Mouse (Mus musculus): ENCODE data around the gene Cntnap2. TPM values are rescaled to one million over a fixed set of nuclear protein-coding genes. Genes with fewer than 3 reads are reported as not detected.

Cntnap2 gene
- polyA plus RNA-seq, 1 experiment from 2014 or later: not detected

DNA sequence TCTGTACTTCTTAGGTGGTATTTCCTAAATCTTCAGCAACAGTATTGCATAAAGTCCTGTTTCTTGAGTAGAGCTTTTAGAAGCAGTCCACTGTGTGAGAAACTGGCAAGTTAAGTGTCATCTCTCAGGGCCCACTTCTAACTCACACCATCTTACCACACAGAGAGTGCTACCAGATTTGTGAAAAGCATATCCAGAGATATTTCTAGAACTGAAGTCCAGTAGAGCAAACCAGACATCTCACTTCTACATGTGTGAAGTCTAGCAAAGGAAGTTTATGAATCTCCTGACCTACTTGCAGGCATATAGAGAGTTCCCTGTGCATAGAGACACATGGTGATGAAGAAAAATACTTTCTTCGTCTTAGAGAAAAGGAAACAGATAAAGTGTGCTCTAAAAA lies 500.6 kb downstream of the Cntnap2 start:
- no peak overlapping the region for H3K9ac ChIP-seq (replicated peaks)
- H3K4me3 ChIP-seq (ENCODE audit: low read depth, low read length): no peak overlapping the region
- WGBS (ENCODE audit: insufficient replicate concordance): 64% methylated on average over 1 of the region's 1 CpGs
- H3K27ac ChIP-seq (ENCODE audit: low read depth): no peak overlapping the region
- ATAC-seq (no peak), DNase-seq (no peak)
- H3K9me3 ChIP-seq (ENCODE audit: low read length): no peaks in the 10 kb centered on the region
- H3K27me3 ChIP-seq (ENCODE audit: insufficient read depth, low read length): no peaks in the 10 kb centered on the region
- no peak for TF ChIP-seq EP300 (IDR thresholded peaks at IDR 0.05; ENCODE audit: low read depth)
- TF ChIP-seq CTCF (IDR thresholded peaks at IDR 0.05; ENCODE audit: low read depth): no peak
- H3K4me1 ChIP-seq (ENCODE audit: insufficient read depth): no peaks in the 10 kb centered on the region
- no peaks in the 10 kb centered on the region for H3K36me3 ChIP-seq (replicated peaks; ENCODE audit: insufficient read depth, low read length)
- H3K4me2 ChIP-seq (ENCODE audit: low read depth, low read length): no peak overlapping the region

DNA sequence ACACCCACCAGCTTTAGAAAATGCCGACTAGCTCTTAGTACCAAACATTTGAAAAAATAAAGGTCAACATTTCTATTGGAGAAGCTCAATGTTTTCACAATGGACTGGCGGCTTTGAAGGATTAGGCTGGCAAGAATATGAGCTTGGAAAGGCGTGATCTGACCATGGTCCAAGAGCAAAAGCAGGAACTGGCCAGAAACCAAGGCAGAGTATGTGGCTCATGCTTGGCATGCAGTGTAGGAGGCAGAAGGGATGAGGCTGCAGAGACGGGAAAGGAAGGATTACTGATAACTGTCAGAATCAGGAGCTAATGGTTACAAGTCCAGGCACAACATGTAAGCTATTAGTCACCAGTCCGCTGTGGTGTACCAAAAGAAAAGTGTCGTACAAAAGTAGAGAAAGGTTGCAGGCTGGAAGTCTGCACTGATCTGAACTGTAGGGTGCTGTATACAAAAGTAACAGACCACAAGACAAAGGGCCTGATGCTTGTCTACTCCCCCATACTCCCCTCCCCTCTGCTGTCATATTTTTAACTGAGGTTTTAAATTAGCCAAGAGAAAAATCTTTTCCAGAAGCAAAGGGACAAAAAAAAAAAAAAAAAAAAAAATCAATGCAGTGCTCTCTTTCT lies 525.4 kb downstream of the Cntnap2 start:
- H3K4me1 ChIP-seq (ENCODE audit: insufficient read depth): no peaks in the 10 kb centered on the region
- no peak for DNase-seq
- 73% methylated on average over 6 of the region's 6 CpGs for WGBS (ENCODE audit: insufficient replicate concordance)
- ATAC-seq: no peak
- H3K27ac ChIP-seq (ENCODE audit: low read depth): no peak overlapping the region
- no peaks in the 10 kb centered on the region for H3K9me3 ChIP-seq (ENCODE audit: low read length)
- TF ChIP-seq CTCF (IDR thresholded peaks at IDR 0.05; ENCODE audit: low read depth) (no peak), EP300 (IDR thresholded peaks at IDR 0.05; ENCODE audit: low read depth) (no peak)
- H3K9ac ChIP-seq (replicated peaks): no peak overlapping the region
- no peaks in the 10 kb centered on the region for H3K27me3 ChIP-seq (ENCODE audit: insufficient read depth, low read length)
- H3K4me2 ChIP-seq (ENCODE audit: low read depth, low read length): no peak overlapping the region
- H3K36me3 ChIP-seq (replicated peaks; ENCODE audit: insufficient read depth, low read length): no peaks in the 10 kb centered on the region
- no peak overlapping the region for H3K4me3 ChIP-seq (ENCODE audit: low read depth, low read length)

DNA sequence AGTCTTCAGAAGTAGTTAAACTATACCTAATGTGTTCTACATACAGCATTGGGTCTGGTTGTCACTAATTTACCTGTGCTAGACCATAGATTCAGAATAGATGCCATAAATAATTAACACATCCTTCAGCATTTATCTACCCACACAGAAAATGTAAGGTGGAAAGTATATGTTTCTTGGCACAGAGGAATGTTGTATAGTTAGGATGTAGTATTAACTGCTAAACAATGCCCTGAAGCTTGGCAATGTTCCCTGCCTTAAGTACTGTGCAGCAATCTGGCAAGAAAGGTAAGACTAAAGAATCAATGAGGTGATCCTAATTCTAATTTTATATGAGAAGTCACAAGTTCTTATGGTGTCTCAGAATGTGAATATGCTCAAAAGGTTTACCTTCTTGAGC lies 529.9 kb downstream of the Cntnap2 start:
- Histone ChIP-seq H3K36me3 (replicated peaks; ENCODE audit: insufficient read depth, low read length) (no peaks in the 10 kb centered on the region), H3K27ac (ENCODE audit: low read depth) (no peak overlapping the region), H3K4me2 (ENCODE audit: low read depth, low read length) (no peak overlapping the region), H3K9me3 (ENCODE audit: low read length) (no peaks in the 10 kb centered on the region), H3K4me3 (ENCODE audit: low read depth, low read length) (no peak overlapping the region), H3K9ac (replicated peaks) (no peak overlapping the region), H3K27me3 (ENCODE audit: insufficient read depth, low read length) (no peaks in the 10 kb centered on the region), H3K4me1 (ENCODE audit: insufficient read depth) (no peaks in the 10 kb centered on the region)
- no peak for ATAC-seq
- no peak for TF ChIP-seq EP300 (IDR thresholded peaks at IDR 0.05; ENCODE audit: low read depth)
- no peak for TF ChIP-seq CTCF (IDR thresholded peaks at IDR 0.05; ENCODE audit: low read depth)
- no peak for DNase-seq

DNA sequence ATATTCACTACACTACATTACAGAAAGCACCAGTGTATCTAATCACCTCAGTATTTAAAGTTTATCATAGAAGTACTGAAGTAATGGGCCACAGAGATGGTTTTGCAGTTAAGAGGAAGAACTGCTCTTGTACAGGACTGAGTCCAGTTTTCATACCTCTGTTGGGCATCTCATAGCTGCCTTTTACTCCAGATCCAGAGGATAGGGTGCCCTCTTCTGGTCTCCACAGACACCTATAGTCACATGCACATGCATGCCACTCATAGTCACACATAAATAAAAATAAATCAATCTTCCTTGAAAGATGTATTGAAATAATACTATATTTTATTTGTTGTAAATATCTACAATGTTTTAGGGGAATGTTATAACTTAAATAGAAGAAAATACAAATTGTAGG lies 587.9 kb downstream of the Cntnap2 start:
- H3K4me2 ChIP-seq (ENCODE audit: low read depth, low read length): no peak overlapping the region
- H3K9me3 ChIP-seq (ENCODE audit: low read length): no peaks in the 10 kb centered on the region
- H3K9ac ChIP-seq (replicated peaks): no peak overlapping the region
- H3K27me3 ChIP-seq (ENCODE audit: insufficient read depth, low read length): no peaks in the 10 kb centered on the region
- H3K4me1 ChIP-seq (ENCODE audit: insufficient read depth): no peaks in the 10 kb centered on the region
- H3K36me3 ChIP-seq (replicated peaks; ENCODE audit: insufficient read depth, low read length): no peaks in the 10 kb centered on the region
- ATAC-seq (no peak), DNase-seq (no peak)
- TF ChIP-seq CTCF (IDR thresholded peaks at IDR 0.05; ENCODE audit: low read depth): no peak
- TF ChIP-seq EP300 (IDR thresholded peaks at IDR 0.05; ENCODE audit: low read depth): no peak
- no peak overlapping the region for H3K4me3 ChIP-seq (ENCODE audit: low read depth, low read length)
- no peak overlapping the region for H3K27ac ChIP-seq (ENCODE audit: low read depth)

DNA sequence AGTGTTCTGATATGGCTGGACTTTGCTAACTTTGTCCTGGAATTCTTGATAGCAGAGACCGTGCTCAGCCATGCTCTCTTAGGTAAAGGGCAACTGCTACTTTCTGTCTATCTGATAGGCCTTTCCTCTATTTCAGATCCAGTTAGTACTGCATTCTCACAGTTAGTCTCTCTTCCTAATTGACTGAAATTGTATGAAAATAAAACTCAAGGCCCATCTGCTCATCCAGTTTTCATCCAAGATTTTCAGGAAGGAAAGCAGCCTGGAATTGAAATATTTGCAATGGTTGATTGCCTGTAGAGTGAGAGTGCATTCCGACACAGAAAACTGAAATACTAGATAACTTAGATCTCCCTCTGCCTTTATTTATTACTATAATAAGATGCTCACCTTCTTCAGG lies 589.3 kb downstream of the Cntnap2 start:
- Histone ChIP-seq H3K27me3 (ENCODE audit: insufficient read depth, low read length) (no peaks in the 10 kb centered on the region), H3K27ac (ENCODE audit: low read depth) (no peak overlapping the region), H3K4me2 (ENCODE audit: low read depth, low read length) (no peak overlapping the region), H3K9me3 (ENCODE audit: low read length) (no peaks in the 10 kb centered on the region), H3K4me1 (ENCODE audit: insufficient read depth) (no peaks in the 10 kb centered on the region), H3K9ac (replicated peaks) (no peak overlapping the region), H3K4me3 (ENCODE audit: low read depth, low read length) (no peak overlapping the region), H3K36me3 (replicated peaks; ENCODE audit: insufficient read depth, low read length) (no peaks in the 10 kb centered on the region)
- WGBS (ENCODE audit: insufficient replicate concordance): 72% methylated on average over 2 of the region's 2 CpGs
- ATAC-seq (no peak), DNase-seq (no peak)
- TF ChIP-seq EP300 (IDR thresholded peaks at IDR 0.05; ENCODE audit: low read depth) (no peak), CTCF (IDR thresholded peaks at IDR 0.05; ENCODE audit: low read depth) (no peak)

DNA sequence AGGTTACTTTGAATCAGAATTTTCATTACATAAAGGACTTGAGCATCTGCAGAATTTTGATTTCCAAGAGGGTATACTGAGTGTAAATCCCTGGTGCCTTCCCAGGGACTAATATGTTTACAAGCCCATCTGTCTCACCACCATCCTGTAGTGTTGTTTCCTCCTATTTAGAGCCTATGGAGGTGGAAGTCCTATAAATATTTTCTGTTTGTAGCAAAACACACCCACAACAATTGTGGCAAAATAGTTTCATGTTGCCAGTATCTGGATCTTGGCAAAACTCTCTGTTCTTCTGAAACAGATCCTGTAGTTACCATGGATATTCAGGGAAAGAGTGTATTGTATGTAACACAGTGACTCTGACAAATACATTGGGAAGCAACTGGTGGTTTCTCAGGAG lies 641.1 kb downstream of the Cntnap2 start:
- no peaks in the 10 kb centered on the region for H3K9me3 ChIP-seq (ENCODE audit: low read length)
- ATAC-seq: no peak
- no peaks in the 10 kb centered on the region for H3K4me1 ChIP-seq (ENCODE audit: insufficient read depth)
- H3K27ac ChIP-seq (ENCODE audit: low read depth): no peak overlapping the region
- DNase-seq: no peak
- no peaks in the 10 kb centered on the region for H3K36me3 ChIP-seq (replicated peaks; ENCODE audit: insufficient read depth, low read length)
- H3K4me2 ChIP-seq (ENCODE audit: low read depth, low read length): no peak overlapping the region
- H3K4me3 ChIP-seq (ENCODE audit: low read depth, low read length): no peak overlapping the region
- no peaks in the 10 kb centered on the region for H3K27me3 ChIP-seq (ENCODE audit: insufficient read depth, low read length)
- TF ChIP-seq EP300 (IDR thresholded peaks at IDR 0.05; ENCODE audit: low read depth): no peak
- no peak for TF ChIP-seq CTCF (IDR thresholded peaks at IDR 0.05; ENCODE audit: low read depth)
- no peak overlapping the region for H3K9ac ChIP-seq (replicated peaks)

DNA sequence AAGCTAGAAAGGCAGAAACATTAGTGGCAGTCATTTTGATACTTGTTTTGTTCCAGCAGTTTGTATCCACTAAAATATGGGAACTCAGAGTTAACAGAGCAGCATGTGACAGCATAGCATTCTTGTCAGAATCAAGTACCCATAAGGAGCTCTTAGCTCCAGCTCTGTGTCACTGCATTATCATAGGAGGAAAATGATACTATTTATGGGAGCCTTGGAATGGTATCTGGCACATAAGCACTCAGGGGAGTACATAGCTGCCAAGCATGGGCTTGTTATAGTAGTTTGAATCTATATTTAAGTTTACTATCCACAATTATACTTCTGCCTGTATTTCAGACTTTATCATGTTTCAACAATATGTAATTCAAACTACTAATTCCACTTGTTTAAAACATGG lies 732.5 kb downstream of the Cntnap2 start:
- ATAC-seq (no peak), DNase-seq (no peak)
- H3K9ac ChIP-seq (replicated peaks): no peak overlapping the region
- TF ChIP-seq EP300 (IDR thresholded peaks at IDR 0.05; ENCODE audit: low read depth): no peak
- TF ChIP-seq CTCF (IDR thresholded peaks at IDR 0.05; ENCODE audit: low read depth): no peak
- H3K27me3 ChIP-seq (ENCODE audit: insufficient read depth, low read length): no peaks in the 10 kb centered on the region
- H3K4me1 ChIP-seq (ENCODE audit: insufficient read depth): no peaks in the 10 kb centered on the region
- no peaks in the 10 kb centered on the region for H3K9me3 ChIP-seq (ENCODE audit: low read length)
- H3K4me2 ChIP-seq (ENCODE audit: low read depth, low read length): no peak overlapping the region
- no peak overlapping the region for H3K27ac ChIP-seq (ENCODE audit: low read depth)
- no peaks in the 10 kb centered on the region for H3K36me3 ChIP-seq (replicated peaks; ENCODE audit: insufficient read depth, low read length)
- H3K4me3 ChIP-seq (ENCODE audit: low read depth, low read length): no peak overlapping the region

Measured in liver, postnatal 0 days (tissue).